Mouse (Mus musculus) MEL (cell line): ENCODE data around the gene Fndc8. TPM values are rescaled to one million over a fixed set of nuclear protein-coding genes. Genes with fewer than 3 reads are reported as not detected.

Source experiments
- DNase-seq: peaks from one replicate; pipeline ENCODE4 v3.0.0; 2011; ENCODE audit warnings: low read depth, low spot score
- H3K27ac ChIP-seq: 2 replicates; pipeline ENCODE4 v1.5.1; 2012; ENCODE audit warnings: low read depth, mild to moderate bottlenecking, control low read depth, low read length, moderate library complexity; ENCODE audit not compliant: control insufficient read depth
- H3K27me3 ChIP-seq, 2 experiments: fragments of 150-350 bp in 1 of 2; sonication (generic) in 1 of 2; 2 replicates each; pipeline ENCODE4 v1.6.1; 2012; ENCODE audit warnings: low read length in 2 of 2, mild to moderate bottlenecking in 2 of 2, improper control_type of control experiment in 1 of 2, moderate library complexity in 1 of 2; ENCODE audit not compliant: insufficient read depth in 2 of 2, control insufficient read depth in 1 of 2
- H3K36me3 ChIP-seq, 2 experiments: 2 replicates each; pipeline ENCODE4 v1.6.1; 2012 to 2014; ENCODE audit warnings: low read length in 2 of 2, improper control_type of control experiment in 1 of 2, inconsistent platforms in 1 of 2, mild to moderate bottlenecking in 1 of 2; ENCODE audit not compliant: insufficient read depth in 2 of 2, control insufficient read depth in 1 of 2
- H3K4me1 ChIP-seq, 2 experiments: fragments of 150-350 bp in 1 of 2; sonication (generic) in 1 of 2; 2 replicates each; pipeline ENCODE4 v1.6.1; 2012; ENCODE audit warnings: low read length in 2 of 2, improper control_type of control experiment in 1 of 2, mild to moderate bottlenecking in 1 of 2; ENCODE audit not compliant: insufficient read depth in 2 of 2, control insufficient read depth in 1 of 2
- H3K4me3 ChIP-seq, 2 experiments: fragments of 150-350 bp in 1 of 2; sonication (generic) in 1 of 2; 2 replicates each; pipeline ENCODE4 v1.5.1; 2012; ENCODE audit warnings: low read depth in 2 of 2, low read length in 2 of 2, mild to moderate bottlenecking in 2 of 2, moderate library complexity in 2 of 2, control low read depth in 1 of 2, improper control_type of control experiment in 1 of 2; ENCODE audit not compliant: control insufficient read depth in 1 of 2, insufficient read depth in 1 of 2
- H3K79me2 ChIP-seq: 2 replicates; pipeline ENCODE4 v1.6.1; 2012; ENCODE audit warnings: mild to moderate bottlenecking, low read length, moderate library complexity; ENCODE audit not compliant: control insufficient read depth, poor library complexity, insufficient read depth
- H3K9ac ChIP-seq: 2 replicates; pipeline ENCODE4 v1.6.1; 2012; ENCODE audit warnings: low read depth, mild to moderate bottlenecking, control low read depth, low read length, moderate library complexity; ENCODE audit not compliant: control insufficient read depth, poor library complexity, severe bottlenecking
- H3K9me3 ChIP-seq: fragments of 150-350 bp; sonication (generic); replicated peaks from 2 replicates; pipeline ENCODE4 v1.6.1; 2012; ENCODE audit warnings: mild to moderate bottlenecking, low read length, improper control_type of control experiment, moderate library complexity; ENCODE audit not compliant: insufficient read depth
- CHD1 ChIP-seq: IDR thresholded peaks from 2 replicates; pipeline ENCODE4 v1.6.1; 2012; ENCODE audit warnings: low read depth, mild to moderate bottlenecking, inconsistent platforms, low read length, improper control_type of control experiment
- CHD2 ChIP-seq: IDR thresholded peaks from 2 replicates; pipeline ENCODE4 v1.6.1; 2011; ENCODE audit warnings: low read length, improper control_type of control experiment
- CTCF ChIP-seq, 3 experiments: IDR thresholded peaks in 2 of 3; conservative IDR thresholded peaks in 1 of 3; 2 replicates each; pipeline ENCODE4 v1.5.1; 2011 to 2012; ENCODE audit warnings: low read length in 3 of 3, low read depth in 2 of 3, mild to moderate bottlenecking in 2 of 3, improper control_type of control experiment in 1 of 3, inconsistent platforms in 1 of 3, mixed read lengths in 1 of 3, moderate library complexity in 1 of 3; ENCODE audit not compliant: control insufficient read depth in 1 of 3, insufficient read depth in 1 of 3, poor library complexity in 1 of 3, severe bottlenecking in 1 of 3
- E2F4 ChIP-seq: IDR thresholded peaks from 2 replicates; pipeline ENCODE4 v1.6.1; 2011; ENCODE audit warnings: low read depth, low read length, improper control_type of control experiment, borderline replicate concordance
- ELF1 ChIP-seq: IDR thresholded peaks from 2 replicates; pipeline ENCODE4 v1.6.1; 2014; ENCODE audit warnings: low read depth, mild to moderate bottlenecking, inconsistent platforms, low read length, improper control_type of control experiment, moderate library complexity
- EP300 ChIP-seq, 2 experiments: IDR thresholded peaks; 2 replicates each; pipeline ENCODE4 v1.6.1; 2011; ENCODE audit warnings: improper control_type of control experiment in 2 of 2, low read length in 2 of 2, low read depth in 1 of 2, mild to moderate bottlenecking in 1 of 2
- ETS1 ChIP-seq: IDR thresholded peaks from 2 replicates; pipeline ENCODE4 v1.6.1; 2012; ENCODE audit warnings: low read depth, mild to moderate bottlenecking, inconsistent platforms, low read length, improper control_type of control experiment, moderate library complexity
- GABPA ChIP-seq: IDR thresholded peaks from 2 replicates; pipeline ENCODE4 v1.6.1; 2012; ENCODE audit warnings: low read depth, mild to moderate bottlenecking, inconsistent platforms, low read length, improper control_type of control experiment, moderate library complexity
- HCFC1 ChIP-seq: IDR thresholded peaks from 2 replicates; pipeline ENCODE4 v1.6.1; 2012; ENCODE audit warnings: low read depth, mild to moderate bottlenecking, inconsistent platforms, low read length, improper control_type of control experiment, moderate library complexity
- JUND ChIP-seq: IDR thresholded peaks from 2 replicates; pipeline ENCODE4 v1.6.1; 2011; ENCODE audit warnings: low read depth, mild to moderate bottlenecking, improper control_type of control experiment, low read length
- KAT2A ChIP-seq: conservative IDR thresholded peaks from 2 replicates; pipeline ENCODE4 v1.6.1; 2012; ENCODE audit warnings: low read depth, low read length, improper control_type of control experiment, inconsistent platforms
- MAFK ChIP-seq: IDR thresholded peaks from 2 replicates; pipeline ENCODE4 v1.6.1; 2011; ENCODE audit warnings: low read depth, mild to moderate bottlenecking, low read length, improper control_type of control experiment, borderline replicate concordance
- MAX ChIP-seq: IDR thresholded peaks from 2 replicates; pipeline ENCODE4 v1.6.1; 2011; ENCODE audit warnings: low read length, improper control_type of control experiment
- MEF2A ChIP-seq: IDR thresholded peaks from 2 replicates; pipeline ENCODE4 v1.6.1; 2014; ENCODE audit warnings: low read depth, mild to moderate bottlenecking, inconsistent platforms, low read length, improper control_type of control experiment; ENCODE audit not compliant: poor library complexity, insufficient replicate concordance, severe bottlenecking; ENCODE audit errors: extremely low read depth
- MXI1 ChIP-seq: IDR thresholded peaks from 2 replicates; pipeline ENCODE4 v1.6.1; 2011; ENCODE audit warnings: mild to moderate bottlenecking, low read depth, low read length, improper control_type of control experiment
- MYB ChIP-seq: IDR thresholded peaks from 2 replicates; pipeline ENCODE4 v1.6.1; 2011; ENCODE audit warnings: mild to moderate bottlenecking, low read depth, low read length, improper control_type of control experiment
- MYC ChIP-seq: IDR thresholded peaks from 2 replicates; pipeline ENCODE4 v1.6.1; 2011; ENCODE audit warnings: low read depth, mild to moderate bottlenecking, low read length, improper control_type of control experiment, moderate library complexity
- NELFE ChIP-seq: IDR thresholded peaks from 2 replicates; pipeline ENCODE4 v1.6.1; 2011; ENCODE audit warnings: low read depth, low read length, improper control_type of control experiment
- NRF1 ChIP-seq: IDR thresholded peaks from 2 replicates; pipeline ENCODE4 v1.6.1; 2014; ENCODE audit warnings: low read depth, mild to moderate bottlenecking, inconsistent platforms, low read length, improper control_type of control experiment, moderate library complexity; ENCODE audit not compliant: poor library complexity, insufficient read depth, severe bottlenecking
- POLR2A ChIP-seq, 2 experiments: IDR thresholded peaks; 2 replicates each; pipeline ENCODE4 v1.6.1; 2011 to 2012; ENCODE audit warnings: low read length in 2 of 2, mild to moderate bottlenecking in 2 of 2, control low read depth in 1 of 2, improper control_type of control experiment in 1 of 2, low read depth in 1 of 2, moderate library complexity in 1 of 2; ENCODE audit not compliant: control insufficient read depth in 1 of 2, insufficient read depth in 1 of 2, poor library complexity in 1 of 2
- POLR2AphosphoS5 ChIP-seq: IDR thresholded peaks from 2 replicates; pipeline ENCODE4 v1.6.1; 2012; ENCODE audit warnings: low read depth, borderline replicate concordance, mild to moderate bottlenecking, inconsistent platforms, low read length, moderate library complexity, mixed read lengths
- RAD21 ChIP-seq: IDR thresholded peaks from 2 replicates; pipeline ENCODE4 v1.6.1; 2011; ENCODE audit warnings: mild to moderate bottlenecking, low read depth, low read length, improper control_type of control experiment
- RCOR1 ChIP-seq: IDR thresholded peaks from 2 replicates; pipeline ENCODE4 v1.6.1; 2012; ENCODE audit warnings: low read depth, mild to moderate bottlenecking, inconsistent platforms, low read length, improper control_type of control experiment
- SIN3A ChIP-seq: IDR thresholded peaks from 2 replicates; pipeline ENCODE4 v1.6.1; 2012; ENCODE audit warnings: low read length, improper control_type of control experiment, inconsistent platforms
- SMC3 ChIP-seq: IDR thresholded peaks from 2 replicates; pipeline ENCODE4 v1.6.1; 2011; ENCODE audit warnings: low read depth, low read length, improper control_type of control experiment
- TAL1 ChIP-seq: IDR thresholded peaks from 2 replicates; pipeline ENCODE4 v1.6.1; 2012; ENCODE audit warnings: mild to moderate bottlenecking, inconsistent platforms, low read length, moderate library complexity, mixed read lengths
- TBP ChIP-seq: IDR thresholded peaks from 2 replicates; pipeline ENCODE4 v1.8.0; 2011; ENCODE audit warnings: low read depth, low read length, improper control_type of control experiment
- TCF12 ChIP-seq: IDR thresholded peaks from 2 replicates; pipeline ENCODE4 v1.6.1; 2014; ENCODE audit warnings: low read depth, mild to moderate bottlenecking, inconsistent platforms, low read length, improper control_type of control experiment, moderate library complexity
- UBTF ChIP-seq: IDR thresholded peaks from 2 replicates; pipeline ENCODE4 v1.6.1; 2012; ENCODE audit warnings: low read depth, mild to moderate bottlenecking, inconsistent platforms, low read length, improper control_type of control experiment, moderate library complexity, borderline replicate concordance; ENCODE audit not compliant: insufficient read depth
- USF1 ChIP-seq: IDR thresholded peaks from 2 replicates; pipeline ENCODE4 v1.6.1; 2014; ENCODE audit warnings: low read depth, mild to moderate bottlenecking, inconsistent platforms, low read length, improper control_type of control experiment, moderate library complexity
- USF2 ChIP-seq, 2 experiments: IDR thresholded peaks; 2 replicates each; pipeline ENCODE4 v1.6.1; 2011 to 2012; ENCODE audit warnings: improper control_type of control experiment in 2 of 2, low read length in 2 of 2, borderline replicate concordance in 1 of 2, inconsistent platforms in 1 of 2, low read depth in 1 of 2, mild to moderate bottlenecking in 1 of 2; ENCODE audit not compliant: insufficient read depth in 1 of 2
- ZC3H11A ChIP-seq: IDR thresholded peaks from 2 replicates; pipeline ENCODE4 v1.6.1; 2012; ENCODE audit warnings: low read depth, mild to moderate bottlenecking, inconsistent platforms, low read length, improper control_type of control experiment
- ZKSCAN1 ChIP-seq: IDR thresholded peaks from 2 replicates; pipeline ENCODE4 v1.6.1; 2012; ENCODE audit warnings: low read depth, mild to moderate bottlenecking, inconsistent platforms, low read length, improper control_type of control experiment, moderate library complexity
- ZMIZ1 ChIP-seq: IDR thresholded peaks from 2 replicates; pipeline ENCODE4 v1.6.1; 2012; ENCODE audit warnings: low read depth, mild to moderate bottlenecking, inconsistent platforms, low read length, improper control_type of control experiment, moderate library complexity
- polyA plus RNA-seq, 2 experiments: library from polyadenylated mRNA; stranded (reverse) in 1 of 2; unstranded in 1 of 2; fragments of >175 nt in 1 of 2; fragments of >200 nt in 1 of 2; gene quantifications; 2 replicates each; pipeline versions ENCODE4 v1.2.1 to v1.2.4; 2012; ENCODE audit warnings: low replicate concordance in 2 of 2, low read depth in 1 of 2; ENCODE audit not compliant: insufficient read length in 2 of 2, insufficient read depth in 1 of 2, missing spikeins in 1 of 2
- total RNA-seq: library from RNA; depleted of rRNA; stranded (reverse); fragments of 300-350 nt; gene quantifications from 2 replicates; pipeline ENCODE4 v1.2.3, GENCODE M21; 2012

The Fndc8 gene
- total and polyA plus RNA-seq, 3 experiments = 0.15 to 0.72 TPM; not detected in 1

GRCm38 (mm10) chr11:82871031-82871446 is 20.9 kb upstream of the Fndc8 start, which contains the start of gene Rffl (continued):
- TF ChIP-seq ZC3H11A (peak; percentile 38), NELFE (peak; percentile 41)

- DNase-seq = peak; percentile 95
- Histone ChIP-seq H3K36me3 (peaks cover 0 to 11% of the 10 kb centered on the region in 2 experiments; a peak in 2 of 4 replicates), H3K9ac (peak overlapping the region; percentile 65), H3K9me3 (no peaks in the 10 kb centered on the region), H3K27ac (peak overlapping the region; percentile 90), H3K4me1 (peaks cover 0 to 10% of the 10 kb centered on the region in 2 experiments; a peak in 3 of 4 replicates), H3K79me2 (peaks cover 10% of the 10 kb centered on the region), H3K27me3 (no peaks in the 10 kb centered on the region), H3K4me3 (peak overlapping the region; percentile 39 to 49)
- TF ChIP-seq CHD2 = no peak
- TF ChIP-seq SMC3 = no peak; the same call in 1 of the 2 replicates
- TF ChIP-seq E2F4 = no peak
- peak; percentile 93 for TF ChIP-seq SIN3A
- peak; percentile 76 for TF ChIP-seq TCF12
- peak in 1 of 2 experiments; percentile 45; a peak in 2 of 4 replicates for TF ChIP-seq POLR2A (IDR thresholded peaks at IDR 0.05; ENCODE audit: control insufficient read depth in 1 of 2, insufficient read depth in 1 of 2, low read depth in 1 of 2, low read length in 2 of 2, poor library complexity in 1 of 2)
- peak; percentile 89 for TF ChIP-seq MXI1
- peak; percentile 66; the same call in 1 of the 2 replicates for TF ChIP-seq ZMIZ1
- TF ChIP-seq MAFK = 0 out of 2 replicates have a peak, but pooled peaks have one; percentile 23
- no peak; the same call in 1 of the 2 replicates for TF ChIP-seq KAT2A
- TF ChIP-seq ETS1 = peak; percentile 96
- no peak for TF ChIP-seq CTCF (IDR thresholded peaks at IDR 0.05 in 2 of 3, conservative IDR thresholded peaks at IDR 0.05 in 1 of 3; ENCODE audit: control insufficient read depth in 1 of 3, insufficient read depth in 1 of 3, low read depth in 2 of 3, low read length in 3 of 3, poor library complexity in 1 of 3, severe bottlenecking in 1 of 3)
- TF ChIP-seq CHD1 = no peak
- TF ChIP-seq TAL1 = peak; percentile 56
- TF ChIP-seq JUND = no peak
- no peak for TF ChIP-seq ZC3H11A
- TF ChIP-seq MAX = no peak
- no peak for TF ChIP-seq ZKSCAN1
- TF ChIP-seq MYB = no peak
- peak; percentile 59 for TF ChIP-seq MYC
- no peak for TF ChIP-seq ELF1
- TF ChIP-seq NRF1 = peak; percentile 95
- TF ChIP-seq UBTF = no peak
- TF ChIP-seq RAD21 = no peak
- no peak for TF ChIP-seq USF2 (IDR thresholded peaks at IDR 0.05; ENCODE audit: borderline replicate concordance in 1 of 2, insufficient read depth in 1 of 2, low read depth in 1 of 2, low read length in 2 of 2)
- no peak for TF ChIP-seq POLR2AphosphoS5
- 0 out of 2 replicates have a peak, but pooled peaks have one; percentile 21 for TF ChIP-seq GABPA
- TF ChIP-seq RCOR1 = peak; percentile 84
- no peak; the same call in 1 of the 2 replicates for TF ChIP-seq USF1
- TF ChIP-seq MEF2A = peak; percentile 31; the same call in 1 of the 2 replicates
- peak; percentile 62; the same call in 1 of the 2 replicates for TF ChIP-seq TBP
- peak; percentile 70; the same call in 1 of the 2 replicates for TF ChIP-seq HCFC1
- TF ChIP-seq EP300 (IDR thresholded peaks at IDR 0.05; ENCODE audit: low read depth in 1 of 2, low read length in 2 of 2) = peak; percentile 70 to 79
Observed at GRCm38 (mm10) chr11:82874924-82875323, 17.0 kb upstream of the Fndc8 start.
